Mouse (Mus musculus) midbrain, embryonic 16.5 days (tissue): ENCODE data around the gene Tm9sf2. TPM values are rescaled to one million over a fixed set of nuclear protein-coding genes. Genes with fewer than 3 reads are reported as not detected.

Source experiments
- ATAC-seq: fragments of 200-750 bp; cut with Nextera tagmentation; 2 replicates; pipeline ENCODE4 v1.8.0; 2017; ENCODE audit warnings: moderate TSS enrichment
- H3K27ac ChIP-seq: fragments of 300-500 bp; sonication (generic); 2 replicates; pipeline ENCODE4 v1.5.1; 2014; ENCODE audit warnings: mild to moderate bottlenecking, low read length, mixed read lengths
- H3K27me3 ChIP-seq: fragments of 300-500 bp; sonication (generic); 2 replicates; pipeline ENCODE4 v1.6.1; 2014; ENCODE audit warnings: low read depth, low read length, mixed read lengths; ENCODE audit not compliant: control insufficient read depth, insufficient read depth
- H3K36me3 ChIP-seq: fragments of 300-500 bp; sonication (generic); 2 replicates; pipeline ENCODE4 v1.6.1; 2014; ENCODE audit warnings: mild to moderate bottlenecking, low read length, moderate library complexity, mixed read lengths; ENCODE audit not compliant: control insufficient read depth, insufficient read depth
- H3K4me1 ChIP-seq: fragments of 300-500 bp; sonication (generic); 2 replicates; pipeline ENCODE4 v1.6.1; 2014; ENCODE audit warnings: mild to moderate bottlenecking, low read length, mixed read lengths; ENCODE audit not compliant: control insufficient read depth, insufficient read depth
- H3K4me2 ChIP-seq: fragments of 300-500 bp; sonication (generic); 2 replicates; pipeline ENCODE4 v1.6.1; 2014; ENCODE audit warnings: mild to moderate bottlenecking, low read length, mixed read lengths
- H3K4me3 ChIP-seq: fragments of 300-500 bp; sonication (generic); 2 replicates; pipeline ENCODE4 v1.5.1; 2014; ENCODE audit warnings: low read depth, mild to moderate bottlenecking, low read length, moderate library complexity, mixed read lengths
- H3K9ac ChIP-seq: fragments of 300-500 bp; sonication (generic); 2 replicates; pipeline ENCODE4 v1.6.1; 2014; ENCODE audit warnings: low read depth, low read length, mixed read lengths
- H3K9me3 ChIP-seq: fragments of 300-500 bp; sonication (generic); replicated peaks from 2 replicates; pipeline ENCODE4 v1.6.1; 2014; ENCODE audit warnings: mild to moderate bottlenecking, low read length, mixed read lengths; ENCODE audit not compliant: control insufficient read depth, poor library complexity, severe bottlenecking
- WGBS: fragments of 180-500 bp; shearing (Covaris S2); extraction: QIAGEN DNeasy Blood & Tissue Kit; methylation state at CpG from one replicate; pipeline ENCODE4 v1.1.7; 2014; 5-methylcytosine and 5-hydroxymethylcytosine counted together
- polyA plus RNA-seq: library from polyadenylated mRNA; unstranded; fragments of >200 nt; fragmentation: Nextera tagmentation; extraction: Ambion mirVana; gene quantifications from 2 replicates; pipeline ENCODE4 v1.2.1, GENCODE M21; 2015

Tm9sf2 gene
- polyA plus RNA-seq, 1 experiment from 2014 or later, result 112 TPM

GRCm38 (mm10) chr14:122181078-122181814, 74.4 kb downstream of the Tm9sf2 start, which contains the start of gene Clybl:
Clybl (plus strand) TSS chr14:122181704.
- no peaks in the 10 kb centered on the region for H3K4me1 ChIP-seq
- ATAC-seq, result peak; percentile 96
- WGBS, result 3% methylated on average over 45 of the region's 45 CpGs
- H3K27me3 ChIP-seq, result no peaks in the 10 kb centered on the region
- H3K36me3 ChIP-seq, result no peaks in the 10 kb centered on the region
- H3K27ac ChIP-seq, result peak within 1 kb of the TSS; percentile 18; the same call in 1 of the 2 replicates
- H3K9me3 ChIP-seq, result no peaks in the 10 kb centered on the region
- H3K9ac ChIP-seq, result peak within 1 kb of the TSS; percentile 75
- H3K4me2 ChIP-seq, result peak within 1 kb of the TSS; percentile 84
- peak within 1 kb of the TSS; percentile 75 for H3K4me3 ChIP-seq

DNA sequence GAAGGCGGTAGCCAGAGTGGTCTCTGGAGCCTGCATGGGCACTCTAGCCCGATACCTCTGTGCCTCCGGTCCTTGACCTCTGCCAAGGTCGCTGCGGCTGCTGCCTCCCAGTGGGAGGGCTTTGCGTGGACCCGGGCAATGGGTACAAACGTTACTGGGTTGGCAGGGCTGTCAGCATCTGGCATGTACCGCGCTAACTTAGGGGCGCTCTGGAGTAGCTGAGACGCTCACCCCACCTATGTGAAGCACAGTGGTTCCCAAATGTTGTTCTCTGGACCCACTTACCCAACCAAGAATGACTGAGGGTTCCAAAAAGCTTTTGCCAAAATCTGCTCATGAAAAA, 74.9 kb downstream of the Tm9sf2 start:
- Histone ChIP-seq H3K4me1 (no peaks in the 10 kb centered on the region), H3K4me3 (peak overlapping the region; percentile 75), H3K9me3 (no peaks in the 10 kb centered on the region), H3K9ac (peak overlapping the region; percentile 75), H3K27ac (0 out of 2 replicates have a peak overlapping the region, but pooled peaks have one; percentile 18), H3K4me2 (peak overlapping the region; percentile 84), H3K27me3 (no peaks in the 10 kb centered on the region), H3K36me3 (no peaks in the 10 kb centered on the region)
- 1% methylated on average over 12 of the region's 12 CpGs for WGBS
- ATAC-seq, result no peak; the same call in none of the 2 replicates

DNA sequence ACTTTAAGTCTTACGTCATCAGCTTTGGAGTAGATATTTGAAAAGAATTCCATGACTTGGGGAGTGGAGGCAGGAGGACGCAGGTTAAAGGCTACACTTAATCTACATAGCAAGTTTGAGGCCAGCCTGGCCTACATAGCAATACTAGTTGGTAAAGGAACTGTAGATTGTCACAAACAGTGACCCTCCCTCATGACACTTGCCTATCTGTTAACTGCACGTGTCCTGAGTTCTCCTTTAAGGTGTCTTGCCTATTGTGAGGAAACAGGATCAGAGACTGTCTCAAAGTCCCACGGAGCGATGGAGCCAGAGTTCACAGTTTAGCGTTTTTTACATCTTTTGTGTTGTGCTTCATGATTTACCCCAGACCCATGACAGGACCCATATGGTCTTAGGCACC, 75.4 kb downstream of the Tm9sf2 start:
- H3K9me3 ChIP-seq, result no peaks in the 10 kb centered on the region
- H3K4me1 ChIP-seq, result no peaks in the 10 kb centered on the region
- 80% methylated on average over 6 of the region's 6 CpGs for WGBS
- H3K27ac ChIP-seq, result no peak overlapping the region
- H3K36me3 ChIP-seq, result no peaks in the 10 kb centered on the region
- ATAC-seq, result no peak
- no peaks in the 10 kb centered on the region for H3K27me3 ChIP-seq
- H3K9ac ChIP-seq, result no peak overlapping the region
- peak overlapping the region; percentile 84; the same call in 1 of the 2 replicates for H3K4me2 ChIP-seq
- no peak overlapping the region; the same call in 1 of the 2 replicates for H3K4me3 ChIP-seq

DNA sequence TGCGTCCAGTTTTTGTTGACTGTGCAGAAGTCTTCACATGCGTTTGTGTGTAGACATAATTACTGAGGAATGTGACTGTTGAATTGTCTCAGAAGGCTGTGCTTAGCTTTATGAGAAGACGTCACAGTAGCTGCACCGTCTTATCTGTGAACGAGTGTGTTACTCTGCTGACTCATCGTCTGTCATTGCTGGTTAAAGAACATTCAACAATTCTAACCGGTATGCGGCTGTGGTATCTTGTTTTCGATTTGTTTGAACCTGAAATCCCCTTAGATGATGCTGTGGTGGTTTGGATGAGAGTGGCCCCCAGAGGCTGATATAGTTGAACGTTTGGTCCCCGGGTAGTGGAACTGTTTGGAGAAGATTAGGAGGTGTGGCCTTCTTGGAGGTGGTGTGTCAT, 77.1 kb downstream of the Tm9sf2 start:
- H3K4me3 ChIP-seq, result no peak overlapping the region
- 90% methylated on average over 11 of the region's 11 CpGs for WGBS

GRCm38 (mm10) chr14:122188250-122188649, 81.4 kb downstream of the Tm9sf2 start:
- 93% methylated on average over 5 of the region's 5 CpGs for WGBS
- H3K4me3 ChIP-seq, result no peak overlapping the region

More for the DNA sequence above, 77.1 kb downstream of the Tm9sf2 start:
- Histone ChIP-seq H3K36me3 (no peaks in the 10 kb centered on the region), H3K27ac (no peak overlapping the region), H3K4me2 (no peak overlapping the region), H3K9me3 (no peaks in the 10 kb centered on the region), H3K9ac (no peak overlapping the region), H3K4me1 (no peaks in the 10 kb centered on the region), H3K27me3 (no peaks in the 10 kb centered on the region)
- no peak for ATAC-seq

GRCm38 (mm10) chr14:122189901-122190300, 83.1 kb downstream of the Tm9sf2 start:
- no peaks in the 10 kb centered on the region for H3K9me3 ChIP-seq
- no peaks in the 10 kb centered on the region for H3K27me3 ChIP-seq
- 0 out of 2 replicates have a peak, but pooled peaks have one; percentile 50 for ATAC-seq
- H3K9ac ChIP-seq, result no peak overlapping the region
- H3K4me3 ChIP-seq, result no peak overlapping the region
- WGBS, result 72% methylated on average over 5 of the region's 5 CpGs
- no peak overlapping the region for H3K4me2 ChIP-seq
- no peak overlapping the region for H3K27ac ChIP-seq
- no peaks in the 10 kb centered on the region for H3K4me1 ChIP-seq
- H3K36me3 ChIP-seq, result no peaks in the 10 kb centered on the region

More at GRCm38 (mm10) chr14:122188250-122188649, 81.4 kb downstream of the Tm9sf2 start:
- H3K4me2 ChIP-seq, result no peak overlapping the region
- H3K27ac ChIP-seq, result no peak overlapping the region
- no peaks in the 10 kb centered on the region for H3K36me3 ChIP-seq
- H3K4me1 ChIP-seq, result no peaks in the 10 kb centered on the region
- no peak for ATAC-seq
- no peaks in the 10 kb centered on the region for H3K9me3 ChIP-seq
- H3K9ac ChIP-seq, result no peak overlapping the region
- no peaks in the 10 kb centered on the region for H3K27me3 ChIP-seq

- Histone ChIP-seq H3K27me3 (no peaks in the 10 kb centered on the region), H3K9ac (no peak overlapping the region), H3K9me3 (no peaks in the 10 kb centered on the region), H3K4me2 (no peak overlapping the region), H3K27ac (no peak overlapping the region), H3K4me3 (no peak overlapping the region), H3K36me3 (no peaks in the 10 kb centered on the region), H3K4me1 (no peaks in the 10 kb centered on the region)
- WGBS, result 20% methylated on average over 2 of the region's 2 CpGs
- peak; percentile 27; the same call in 1 of the 2 replicates for ATAC-seq
Measured at GRCm38 (mm10) chr14:122190527-122190926, 83.7 kb downstream of the Tm9sf2 start.

GRCm38 (mm10) chr14:122190941-122191510, 84.2 kb downstream of the Tm9sf2 start:
- Histone ChIP-seq H3K36me3 (no peaks in the 10 kb centered on the region), H3K4me3 (no peak overlapping the region), H3K4me1 (no peaks in the 10 kb centered on the region), H3K4me2 (no peak overlapping the region), H3K27me3 (no peaks in the 10 kb centered on the region), H3K9me3 (no peaks in the 10 kb centered on the region), H3K9ac (no peak overlapping the region), H3K27ac (no peak overlapping the region)
- WGBS, result 16% methylated on average over 7 of the region's 7 CpGs
- peak; percentile 73 for ATAC-seq

GRCm38 (mm10) chr14:122194630-122195029, 87.8 kb downstream of the Tm9sf2 start:
- Histone ChIP-seq H3K9me3 (no peaks in the 10 kb centered on the region; the same call in 1 of the 2 replicates), H3K36me3 (no peaks in the 10 kb centered on the region), H3K9ac (no peak overlapping the region), H3K4me2 (no peak overlapping the region), H3K4me3 (no peak overlapping the region), H3K27ac (no peak overlapping the region), H3K4me1 (no peaks in the 10 kb centered on the region), H3K27me3 (no peaks in the 10 kb centered on the region)
- no peak for ATAC-seq
- 98% methylated on average over 8 of the region's 8 CpGs for WGBS
